Mouse (Mus musculus) thymus, postnatal 25 days (tissue): ENCODE measurements around the gene Dexi.

Experiments
- DNase-seq: peaks from one replicate; pipeline ENCODE4 v3.0.0; 2022

Gene Dexi

DNA sequence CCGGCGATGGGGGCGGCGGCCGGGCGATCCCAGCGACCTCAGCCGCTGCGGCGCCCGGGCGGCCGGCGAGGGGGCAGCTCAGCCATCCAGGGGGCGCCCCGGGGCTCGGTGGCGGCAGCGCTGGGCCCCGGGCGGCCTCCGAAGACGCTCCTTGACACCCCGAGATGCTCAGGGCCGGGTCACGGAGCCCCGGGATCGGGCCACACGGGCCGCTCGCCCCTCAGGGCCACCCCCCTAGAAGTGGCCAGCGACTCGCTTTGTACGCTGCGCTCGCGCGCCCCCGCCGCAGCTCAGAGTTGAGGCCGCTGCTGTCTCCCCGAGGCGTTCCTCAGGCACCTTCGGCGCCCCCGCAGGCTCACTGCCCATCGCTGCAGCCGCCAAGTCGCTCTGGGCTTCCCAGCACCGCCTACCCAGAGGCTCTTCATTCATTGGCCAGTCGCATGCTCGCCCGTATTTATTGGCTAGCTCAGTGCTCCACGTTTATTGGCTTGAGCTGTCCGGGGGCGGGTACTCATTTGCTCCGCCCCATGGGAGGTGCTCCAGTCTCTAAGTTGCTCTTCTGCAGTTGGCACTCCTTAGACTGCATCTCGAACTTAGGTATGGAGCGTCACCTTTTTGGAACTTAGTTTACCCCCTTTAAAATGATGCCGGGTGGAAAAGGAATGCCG lies at the start of gene Dexi:
Gene Dexi (minus strand): TSS at position 357 of the 668 bp plus-strand sequence.
- DNase-seq = peak; percentile 94

DNA sequence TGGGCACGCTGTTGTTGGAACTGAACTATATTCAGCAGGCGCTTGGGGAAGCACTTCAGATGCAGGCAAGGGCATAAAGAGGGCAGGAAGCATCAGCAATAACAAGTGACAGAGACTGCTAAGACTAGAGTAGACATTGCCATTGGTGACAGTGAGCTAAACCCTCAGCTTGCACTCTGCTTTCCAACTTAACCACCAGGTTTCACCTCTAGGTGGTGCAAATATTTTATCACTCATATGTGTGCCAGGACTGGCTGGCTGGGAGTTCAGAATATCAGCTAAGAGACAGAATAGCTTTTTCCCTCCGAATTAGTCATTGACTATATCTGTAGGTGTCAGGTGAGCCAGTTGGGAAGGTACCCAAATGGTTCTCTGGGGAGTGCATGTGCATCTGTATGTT lies 43.7 kb upstream of the Dexi start:
- peak; percentile 59 for DNase-seq

DNA sequence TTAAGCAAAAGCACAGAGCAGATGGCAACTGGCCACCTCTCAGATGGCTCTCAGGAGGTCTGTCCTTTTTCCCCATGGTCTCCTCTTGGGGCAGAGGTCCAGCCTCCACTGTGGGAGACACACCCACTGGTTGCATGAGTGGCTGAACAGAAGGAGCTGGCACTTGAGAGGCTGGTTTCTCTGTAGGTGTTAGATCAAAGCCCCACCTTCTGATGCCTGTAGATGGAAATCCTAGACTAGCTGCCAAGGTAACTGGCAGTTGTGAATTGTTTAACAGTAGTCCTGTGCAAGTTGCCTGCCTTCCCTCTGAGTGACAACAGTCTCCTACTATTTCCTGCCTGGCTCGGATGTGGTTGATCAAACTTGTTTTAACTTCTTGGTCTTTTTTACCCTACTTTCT lies 42.3 kb upstream of the Dexi start:
- peak; percentile 50 for DNase-seq

DNA sequence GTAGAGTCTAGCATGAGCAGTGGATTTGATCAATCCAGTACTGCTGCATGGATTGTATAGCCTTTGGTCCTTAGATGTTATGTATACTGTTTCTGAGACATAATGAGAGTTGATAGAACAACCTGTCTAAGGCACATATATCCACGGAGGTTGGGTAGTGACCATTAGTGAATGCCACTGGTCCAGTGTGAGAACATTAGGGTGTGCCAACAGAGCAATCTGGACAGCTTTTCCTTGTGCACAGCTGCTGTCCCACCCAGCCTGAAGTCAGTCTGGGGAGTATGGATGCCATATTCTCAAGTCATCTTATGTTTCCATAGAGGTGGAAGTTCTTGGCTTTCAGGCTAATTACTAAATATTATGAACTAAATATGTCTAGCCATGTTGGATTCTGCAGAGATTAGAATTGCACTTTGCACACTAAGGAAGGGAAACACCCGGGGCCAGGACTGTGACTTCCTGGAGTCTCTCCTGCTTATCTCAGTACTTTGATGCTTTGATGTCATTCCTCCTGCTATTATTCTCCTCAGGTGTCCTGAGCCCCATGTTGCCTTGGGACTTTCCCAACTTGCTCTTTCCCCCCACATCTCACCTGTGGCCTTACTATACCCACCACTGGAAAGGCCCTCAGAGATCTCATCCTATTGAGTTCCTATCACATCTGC lies 38.5 kb upstream of the Dexi start:
- DNase-seq = no peak

DNA sequence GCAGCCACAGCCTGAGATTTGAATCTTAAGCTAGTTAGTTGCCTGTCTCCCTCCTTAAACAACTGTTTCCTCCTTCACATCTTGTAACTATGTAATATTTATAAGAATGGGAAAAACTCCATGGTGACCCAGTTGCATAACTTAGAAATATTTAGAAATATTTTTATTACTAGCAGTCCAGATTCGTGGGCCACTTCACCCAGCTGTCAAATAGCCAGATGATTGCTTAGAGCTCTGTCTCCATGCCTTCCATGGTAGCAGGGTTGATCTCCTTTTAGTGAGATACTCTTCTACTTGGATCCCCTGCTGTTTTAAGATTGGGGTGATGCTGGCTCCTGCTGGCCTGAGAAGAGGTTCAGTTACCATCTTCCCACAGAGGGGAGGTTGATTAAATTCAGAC lies 35.5 kb upstream of the Dexi start:
- DNase-seq = no peak

DNA sequence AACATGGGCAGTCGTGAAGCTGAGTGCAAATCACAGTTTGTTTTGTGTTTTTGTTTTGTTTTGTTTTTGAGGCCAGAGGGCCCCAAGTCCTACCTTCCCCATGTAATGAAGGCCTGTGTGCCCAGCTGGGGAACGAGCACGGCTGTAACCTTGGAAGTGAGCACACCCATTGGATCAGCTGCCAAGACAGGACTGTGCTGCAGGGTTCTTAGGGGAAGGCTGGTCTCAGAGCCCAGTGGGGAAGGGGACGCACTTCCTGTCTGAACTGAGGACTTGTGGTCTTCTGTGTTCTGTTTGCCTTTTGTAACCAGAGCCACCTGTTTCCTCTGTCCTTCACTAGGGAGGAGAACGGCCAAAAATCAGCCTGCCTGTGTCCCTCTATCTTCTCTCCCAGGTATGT lies 34.7 kb upstream of the Dexi start:
- no peak for DNase-seq

DNA sequence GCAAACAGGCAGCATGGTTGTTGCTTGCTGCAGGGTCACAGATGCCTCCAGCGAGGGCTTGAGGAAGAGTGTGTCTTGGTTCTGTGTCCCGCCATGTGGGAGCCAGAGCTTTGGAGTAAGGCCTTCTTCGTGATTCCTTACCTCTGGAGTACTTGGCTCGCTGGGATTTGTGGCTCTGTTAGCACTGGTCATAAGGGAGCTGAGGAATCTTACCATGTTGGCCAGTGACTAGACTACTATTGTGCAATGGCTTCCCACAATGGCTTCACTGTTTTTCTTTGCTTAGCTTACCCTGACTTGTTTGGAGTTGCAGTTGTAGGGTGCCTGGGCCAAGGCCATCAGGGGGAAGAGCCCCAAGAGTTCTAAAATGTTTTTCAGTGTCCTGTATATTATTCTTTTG lies 33.1 kb upstream of the Dexi start:
- DNase-seq = no peak

DNA sequence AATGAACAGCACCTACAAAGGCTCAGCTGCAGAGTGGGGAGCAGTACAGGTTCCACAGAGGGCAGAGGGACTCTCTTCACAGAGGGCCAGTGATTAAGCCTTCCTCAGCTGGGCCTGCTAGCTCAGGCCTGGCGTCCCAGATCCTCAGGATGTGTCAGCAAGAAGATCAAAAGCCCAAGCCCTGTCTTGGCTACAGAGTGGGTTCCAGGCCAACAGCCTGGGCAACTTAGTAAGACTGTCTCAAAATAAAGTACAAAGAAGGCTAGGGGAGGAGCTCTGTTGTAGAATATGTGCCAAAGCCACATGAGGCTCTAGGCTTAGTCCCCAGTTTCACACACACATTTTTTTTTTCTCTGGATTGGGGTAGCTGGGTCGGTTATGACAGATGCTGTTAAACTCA lies 32.1 kb upstream of the Dexi start:
- no peak for DNase-seq

DNA sequence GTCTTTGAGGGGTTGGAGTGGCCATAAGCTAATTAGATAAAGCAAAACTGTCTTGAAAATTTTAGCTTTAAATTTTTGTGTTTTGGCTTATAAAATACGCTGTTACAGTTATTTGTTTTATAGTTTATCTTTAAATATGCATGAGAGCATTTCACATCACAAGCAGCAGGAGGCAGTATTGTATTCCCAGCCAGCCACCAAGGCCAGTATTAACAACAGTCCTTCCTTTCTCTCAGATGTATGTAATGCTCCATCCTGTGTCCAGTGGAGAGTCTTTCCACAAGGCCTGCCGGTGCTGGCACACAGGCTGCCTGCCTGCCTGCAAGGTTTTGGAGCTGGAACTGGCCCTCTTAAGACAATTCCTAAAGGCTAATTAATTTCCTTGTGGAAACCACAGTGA lies 29.0 kb upstream of the Dexi start:
- no peak for DNase-seq

DNA sequence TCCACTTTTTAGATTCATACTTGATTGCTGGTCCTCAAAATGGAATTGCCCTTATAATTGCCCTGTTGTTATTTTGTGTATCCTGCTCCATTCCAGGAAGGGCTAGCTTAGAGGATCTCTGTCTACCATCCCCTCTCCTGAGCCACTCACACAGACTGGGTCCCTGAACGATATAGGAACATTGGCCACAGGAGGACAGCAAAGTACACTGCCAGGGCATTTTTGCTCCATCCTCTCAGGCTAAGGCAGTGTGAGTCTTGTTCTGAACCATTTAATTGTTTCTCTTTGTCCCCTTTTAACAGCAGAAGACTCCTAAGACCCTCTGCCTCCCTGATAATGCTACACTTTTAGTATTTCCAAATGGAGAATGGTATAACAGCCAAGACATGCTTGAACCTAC lies 27.9 kb upstream of the Dexi start:
- DNase-seq = peak; percentile 78

DNA sequence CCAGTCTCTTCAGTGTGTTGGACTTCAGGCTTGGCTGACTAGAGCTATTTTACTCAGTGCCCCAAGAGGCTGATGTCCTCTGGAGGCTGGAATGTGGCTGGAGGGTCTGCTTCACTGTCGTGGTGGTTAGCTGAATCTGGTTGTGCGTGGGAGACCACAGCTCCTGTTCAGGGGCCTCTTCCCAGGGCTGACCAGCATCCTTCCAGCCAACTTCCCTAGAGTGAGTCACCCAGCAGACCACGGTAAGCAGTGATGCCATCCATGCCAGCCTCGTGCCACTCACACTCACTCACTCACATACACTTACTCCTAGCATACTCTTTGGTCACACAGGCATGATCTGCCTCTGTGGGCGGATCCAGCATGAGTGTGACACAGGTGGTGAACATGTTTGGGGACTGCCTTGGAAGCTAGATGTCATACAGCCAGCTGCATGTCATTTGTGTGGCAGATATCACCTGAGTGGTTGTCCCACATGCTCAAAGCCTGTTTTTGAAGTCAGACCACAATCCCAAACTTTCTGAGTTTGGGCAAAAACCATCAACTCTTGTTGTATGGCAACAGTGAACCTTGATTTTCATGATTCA lies 27.0 kb upstream of the Dexi start:
- DNase-seq = no peak

DNA sequence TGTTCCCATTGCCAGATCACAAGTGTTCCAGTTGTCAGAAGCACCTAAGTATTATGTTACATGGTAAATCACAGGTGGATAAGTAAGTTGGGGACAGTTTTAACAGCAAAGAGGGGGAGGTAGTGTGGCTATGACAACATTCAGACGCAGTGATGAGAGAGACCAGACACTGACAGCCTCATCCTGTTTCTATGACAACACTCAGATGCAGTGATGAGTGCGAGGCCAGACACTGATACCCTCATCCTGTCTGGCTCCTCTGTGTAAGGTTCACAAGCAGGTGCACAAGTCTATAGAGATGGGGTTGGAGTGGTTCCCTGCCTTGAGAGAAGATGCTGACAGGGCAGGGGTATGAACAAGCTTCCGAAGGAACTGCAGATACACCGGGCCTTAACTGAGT lies 24.3 kb upstream of the Dexi start:
- DNase-seq = no peak

DNA sequence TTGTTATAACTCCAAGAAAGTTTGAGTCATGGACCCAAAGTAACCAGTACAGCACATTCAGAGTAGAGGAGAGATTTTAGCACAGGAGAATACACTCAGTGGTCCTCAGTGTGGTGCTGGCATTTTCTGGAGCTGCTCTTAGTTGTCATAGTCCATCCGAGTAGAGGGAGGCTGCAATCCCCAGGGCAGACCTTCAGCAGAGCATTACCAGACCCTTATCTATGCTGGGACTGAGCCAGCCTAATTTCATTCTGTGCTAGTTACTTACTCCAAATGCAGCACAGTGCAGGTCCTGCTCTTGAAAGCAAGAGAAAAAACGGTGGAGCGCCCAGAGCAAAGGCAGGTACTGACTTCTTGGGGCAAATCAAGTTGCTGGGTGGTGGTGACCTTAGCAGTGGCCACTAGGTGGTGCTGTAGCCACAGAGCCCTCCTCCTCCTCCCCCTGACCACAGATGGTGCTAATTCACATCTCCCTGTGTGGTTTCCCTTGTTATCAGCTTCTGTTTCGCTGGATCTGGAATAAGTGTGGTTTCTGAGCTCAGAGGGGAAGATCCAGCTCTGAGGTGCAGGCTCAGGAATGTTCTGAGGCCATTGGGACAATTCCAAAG lies 22.5 kb upstream of the Dexi start:
- DNase-seq = peak; percentile 79

DNA sequence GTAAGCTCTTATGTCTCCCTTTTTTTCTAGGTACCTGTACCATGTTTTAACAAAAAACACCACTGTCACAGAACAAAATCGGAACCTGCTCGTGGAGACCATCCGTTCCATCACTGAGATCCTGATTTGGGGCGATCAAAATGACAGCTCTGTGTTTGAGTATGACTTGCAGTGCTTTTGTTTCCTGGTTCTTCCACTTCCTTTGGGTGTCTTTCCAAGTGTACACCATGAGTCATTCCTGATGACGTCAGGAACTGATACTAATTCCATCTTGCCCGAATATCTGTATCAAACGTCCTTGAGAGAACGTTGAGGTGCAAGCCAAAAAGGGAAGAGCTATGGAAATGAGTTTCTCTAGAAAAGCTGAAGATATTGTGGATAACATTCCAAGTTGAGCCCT lies 17.1 kb upstream of the Dexi start:
- no peak for DNase-seq

DNA sequence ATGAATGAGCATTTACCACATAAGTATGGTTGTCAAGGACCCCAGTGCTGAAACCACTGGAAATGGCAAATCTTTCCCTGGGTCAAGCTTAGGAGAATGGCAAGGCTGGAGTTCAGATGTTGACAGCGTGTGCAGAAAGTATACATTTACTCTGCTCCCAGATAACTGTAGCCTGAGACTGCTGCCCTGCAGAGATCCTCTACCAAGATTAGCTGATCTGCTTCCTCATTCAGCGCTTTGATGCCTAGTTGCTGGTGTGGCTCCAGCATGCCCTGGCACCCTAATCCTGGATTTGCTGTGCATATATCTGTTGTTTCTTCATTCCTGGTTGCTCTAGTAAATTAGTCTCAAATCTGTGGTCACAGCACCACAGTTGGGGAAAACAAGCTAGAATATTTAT lies 11.0 kb upstream of the Dexi start:
- no peak for DNase-seq

DNA sequence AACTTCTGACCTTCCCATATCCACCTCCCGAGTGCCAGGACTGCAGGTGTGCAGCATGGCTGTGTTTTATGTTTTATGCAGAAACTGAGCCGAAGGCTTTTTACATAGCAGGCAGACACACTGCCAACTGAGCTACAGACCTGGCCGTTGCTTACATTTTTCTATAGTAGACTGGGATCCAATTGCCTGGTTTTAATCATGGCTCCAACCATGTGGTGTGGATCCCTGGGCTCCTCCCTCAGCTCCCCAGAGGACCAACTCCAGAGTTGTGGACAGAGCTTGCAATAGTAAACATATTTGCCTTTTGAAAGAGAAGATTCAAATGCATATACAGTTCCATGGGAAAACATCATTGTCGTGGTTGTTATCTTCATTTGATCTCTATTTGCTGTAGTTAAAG lies 8.7 kb upstream of the Dexi start:
- no peak for DNase-seq

DNA sequence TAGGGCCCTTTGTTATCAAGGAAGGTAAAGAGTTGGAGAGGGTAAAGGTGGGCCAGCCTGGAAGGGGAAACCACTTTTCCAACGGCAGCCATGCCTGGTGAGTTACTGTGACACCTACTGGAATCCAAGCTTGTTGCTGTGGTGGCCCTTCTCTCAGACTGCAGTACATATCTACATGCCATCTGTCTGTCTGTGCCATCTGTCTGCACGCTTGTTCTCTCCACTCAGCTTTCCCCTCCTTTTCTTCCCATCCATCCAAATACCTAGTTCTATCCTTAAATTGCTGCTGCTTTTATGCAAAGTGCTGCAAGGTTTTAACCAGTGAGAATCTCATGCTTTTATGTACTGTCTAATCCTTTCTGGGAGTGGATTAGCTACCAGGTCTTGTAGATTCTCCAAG lies 6.7 kb upstream of the Dexi start:
- DNase-seq = no peak

DNA sequence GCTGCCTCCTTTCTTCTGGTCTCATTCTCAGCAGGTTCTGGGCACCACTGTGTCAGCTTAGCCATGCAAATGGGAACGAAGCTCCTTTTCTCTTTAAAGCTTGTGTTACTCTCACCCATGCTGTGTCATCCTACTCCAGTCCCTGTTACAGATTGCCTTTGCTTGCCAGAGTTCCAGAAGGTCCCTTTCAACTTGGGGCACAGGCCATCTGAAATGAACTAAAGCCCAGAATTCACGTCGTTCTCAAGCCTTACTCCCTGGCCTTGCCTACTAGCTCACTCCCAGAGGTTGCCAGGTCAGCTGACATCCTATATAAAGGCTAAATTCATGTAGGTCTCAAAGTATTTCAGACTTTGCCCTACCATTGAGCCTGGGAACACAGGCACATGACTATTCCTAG lies 6.1 kb upstream of the Dexi start:
- no peak for DNase-seq

DNA sequence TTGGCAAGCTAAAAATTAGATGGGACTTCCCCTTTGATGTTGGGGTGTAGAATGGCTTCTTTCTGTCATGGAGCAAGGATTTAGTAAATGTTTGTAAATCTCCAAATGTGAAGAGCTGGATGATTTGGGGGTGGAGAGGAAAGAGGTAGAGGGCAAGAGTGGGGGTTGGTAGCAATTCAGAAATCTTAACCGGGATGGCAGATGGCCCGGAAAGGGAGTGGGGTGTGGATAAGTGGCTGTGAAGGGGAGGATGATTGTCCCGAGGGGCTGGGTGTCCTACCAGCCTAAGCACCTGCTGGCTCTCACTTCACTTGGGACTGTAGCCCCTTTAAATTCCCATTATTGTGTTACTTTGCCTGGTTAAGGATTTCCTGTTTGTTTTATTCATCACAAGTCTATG lies 4.0 kb upstream of the Dexi start:
- DNase-seq = no peak

DNA sequence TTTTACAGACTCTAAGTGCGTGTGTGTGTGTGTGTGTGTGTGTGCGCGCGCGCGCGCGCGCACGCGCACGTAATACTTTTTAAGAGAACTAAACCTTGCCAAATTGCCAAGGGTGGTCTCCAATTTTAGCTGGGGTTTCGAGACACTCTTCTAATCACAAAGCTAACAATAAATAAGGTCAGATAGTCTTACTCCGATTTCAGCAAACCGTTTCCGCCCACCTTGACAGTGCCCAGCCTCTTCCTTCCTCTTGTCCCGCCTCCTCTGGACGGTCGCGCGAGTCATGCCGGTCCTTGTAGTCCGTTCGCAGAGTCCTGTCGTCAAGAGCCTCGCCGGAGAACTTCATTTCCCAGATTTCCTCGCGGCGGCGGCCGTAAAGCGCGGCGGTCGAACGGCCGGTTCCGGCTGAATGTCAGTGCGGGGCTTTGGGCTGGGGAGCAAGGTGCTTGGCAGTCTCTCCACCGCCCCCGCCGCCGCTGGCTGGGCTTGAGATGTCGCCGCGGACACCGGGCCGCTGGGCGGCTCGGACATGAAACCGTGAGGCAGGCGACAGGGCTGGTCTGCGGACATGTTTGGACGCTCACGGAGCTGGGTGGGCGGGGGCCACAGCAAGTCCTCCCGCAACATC lies 2.3 kb upstream of the Dexi start, which contains the start of gene Clec16a:
Gene Clec16a (plus strand): TSS at position 345 of the 628 bp plus-strand sequence.
- DNase-seq = peak; percentile 96

DNA sequence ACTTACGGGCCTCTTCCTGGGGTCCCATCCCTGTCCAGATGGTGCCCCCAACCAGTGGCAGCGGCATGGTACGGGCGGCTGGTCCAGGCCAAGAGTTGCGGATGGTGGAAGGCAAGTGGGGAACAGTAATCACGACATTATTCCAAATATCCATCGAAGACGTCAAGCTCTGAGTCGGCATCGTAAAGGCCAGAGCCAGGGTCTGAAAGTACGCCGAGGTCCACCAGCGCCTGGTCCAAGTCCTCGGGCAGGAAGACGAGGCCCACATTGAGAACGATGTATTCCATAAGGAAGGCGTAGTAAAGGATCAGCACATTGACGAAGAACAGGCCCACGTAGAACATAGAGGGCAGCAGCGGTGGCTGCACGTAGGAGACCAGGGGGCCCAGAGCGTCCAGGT lies 588 bp downstream of the Dexi start:
- DNase-seq = no peak

DNA sequence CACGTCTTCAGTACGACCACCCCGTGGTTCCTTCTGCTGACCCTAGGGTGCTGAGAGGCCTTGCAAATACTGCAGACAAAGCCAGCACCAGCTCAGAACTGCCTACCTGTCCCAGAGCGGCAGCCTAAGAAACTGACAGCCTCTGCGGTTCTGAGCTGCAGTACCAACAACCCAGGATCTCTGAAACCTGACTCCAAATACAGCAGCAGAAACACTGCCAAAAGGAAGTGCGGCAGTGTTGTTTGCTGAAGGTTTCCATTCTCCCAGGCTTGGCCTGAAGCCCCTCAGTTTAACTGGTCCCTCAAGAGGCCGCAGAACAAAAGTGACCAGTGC lies 1.3 kb downstream of the Dexi start:
- no peak for DNase-seq

DNA sequence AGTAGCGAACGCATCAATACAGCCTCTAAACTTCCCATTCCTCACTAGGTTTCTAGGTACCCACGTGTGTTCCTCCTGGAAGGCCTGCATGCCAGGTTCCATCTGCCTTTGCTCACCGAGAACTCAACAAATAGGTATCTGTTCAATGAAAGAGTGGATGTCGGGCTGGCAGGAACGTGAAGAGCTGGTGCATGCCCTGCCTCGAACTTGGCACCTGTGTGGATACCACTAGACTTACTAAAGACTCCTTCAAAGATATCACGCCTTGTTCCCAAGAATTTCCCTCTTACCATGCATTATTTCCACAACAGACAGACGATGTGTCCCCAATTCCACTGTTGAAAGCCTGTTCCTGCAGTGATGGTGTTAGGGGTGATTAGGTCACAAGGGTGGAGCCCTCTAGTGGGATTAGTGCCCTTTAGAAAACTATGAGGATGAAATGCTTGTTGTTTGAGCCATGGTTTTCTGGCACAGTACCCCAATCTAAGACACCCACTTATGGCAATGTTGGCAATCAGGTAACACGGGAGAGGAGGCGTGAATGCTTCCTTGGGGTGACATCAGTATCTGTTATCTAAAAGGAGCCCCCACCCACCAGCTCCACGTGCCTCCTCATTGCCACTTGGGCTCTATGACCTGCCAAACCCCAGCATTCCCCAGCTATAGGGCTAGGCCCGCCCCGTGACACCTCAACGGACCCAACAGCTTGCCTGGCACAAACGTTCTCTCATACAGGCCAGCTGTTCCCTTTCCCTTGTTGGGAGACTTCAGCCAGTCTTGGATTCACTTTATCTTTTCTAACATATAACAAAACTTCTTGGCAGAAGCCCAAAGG lies 1.9 kb downstream of the Dexi start:
- DNase-seq = no peak
